Mouse (Mus musculus): ENCODE measurements at regions not wholly inside any gene's neighbourhood (a gene's known extent, or its start where the extent isn't known, plus 50 kb on each side); places are given as distances from the start of the nearest gene placed in this dataset.

DNA sequence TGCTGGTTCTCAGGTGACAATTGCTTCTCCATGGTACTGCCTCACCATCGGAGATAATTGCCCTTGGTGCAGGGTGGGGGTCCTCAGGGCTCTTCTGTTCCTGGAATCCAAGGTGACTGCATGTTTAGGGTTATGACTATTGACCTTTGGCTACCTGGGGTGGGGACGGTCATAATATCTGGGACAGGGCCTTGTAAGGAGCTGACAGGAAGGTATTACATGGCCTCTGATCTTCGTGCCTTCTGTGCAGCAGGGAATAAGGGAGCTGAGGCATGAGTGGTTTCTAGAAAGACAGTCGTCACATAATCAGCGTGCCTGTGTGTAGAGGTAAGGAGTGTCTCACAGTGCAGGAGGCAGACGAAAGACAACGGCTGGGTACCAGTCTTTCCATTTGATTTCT lies 407.5 kb upstream of the Prickle1 start:
- Histone ChIP-seq H3K36me3 (ENCODE audit: control insufficient read depth, insufficient read depth, low read length) (no peaks in the 10 kb centered on the region), H3K9ac (ENCODE audit: low read depth, low read length) (no peak overlapping the region), H3K27me3 (ENCODE audit: control insufficient read depth, insufficient read depth, low read length) (no peaks in the 10 kb centered on the region), H3K4me3 (no peak overlapping the region), H3K27ac (no peak overlapping the region), H3K79me2 (replicated peaks; ENCODE audit: control insufficient read depth, insufficient read depth, low read length) (no peaks in the 10 kb centered on the region), H3K4me1 (ENCODE audit: control insufficient read depth, insufficient read depth, low read length) (no peaks in the 10 kb centered on the region)
- no peak for DNase-seq
- intact Hi-C loops (cut with DNase I) = no loop called here
- no peak for TF ChIP-seq POLR2A (IDR thresholded peaks at IDR 0.05; ENCODE audit: insufficient read depth, low read depth, low read length)
- TF ChIP-seq CTCF (IDR thresholded peaks at IDR 0.05) = no peak
- WGBS = 86% methylated on average over 7 of the region's 7 CpGs

DNA sequence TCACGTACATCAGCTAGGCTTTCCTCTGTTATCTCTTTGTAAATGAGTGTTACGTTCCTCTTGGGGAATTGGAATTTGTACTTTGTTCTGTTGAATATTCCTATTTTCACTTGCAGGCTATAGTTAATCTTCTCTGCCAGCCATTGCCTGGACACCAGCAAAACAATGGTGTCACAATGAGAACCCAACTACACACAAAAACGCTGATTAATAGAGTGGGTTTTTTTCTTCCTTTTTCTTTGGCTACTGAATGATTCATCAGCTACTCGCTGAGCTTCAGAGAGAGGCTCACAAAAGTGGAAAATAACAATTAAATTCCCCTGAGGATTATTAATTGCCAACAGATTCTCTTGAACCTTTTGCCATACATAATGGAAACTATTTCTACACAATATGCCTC lies 398.9 kb upstream of the Prickle1 start:
- TF ChIP-seq EP300 (IDR thresholded peaks at IDR 0.05; ENCODE audit: insufficient read depth, low read depth, low read length) (no peak), CTCF (IDR thresholded peaks at IDR 0.05) (no peak), POLR2A (IDR thresholded peaks at IDR 0.05; ENCODE audit: insufficient read depth, low read depth, low read length) (no peak)
- Histone ChIP-seq H3K79me2 (replicated peaks; ENCODE audit: control insufficient read depth, insufficient read depth, low read length) (no peaks in the 10 kb centered on the region), H3K4me3 (no peak overlapping the region), H3K27me3 (ENCODE audit: control insufficient read depth, insufficient read depth, low read length) (no peaks in the 10 kb centered on the region), H3K27ac (no peak overlapping the region), H3K9ac (ENCODE audit: low read depth, low read length) (no peak overlapping the region), H3K36me3 (ENCODE audit: control insufficient read depth, insufficient read depth, low read length) (no peaks in the 10 kb centered on the region), H3K4me1 (ENCODE audit: control insufficient read depth, insufficient read depth, low read length) (no peaks in the 10 kb centered on the region)
- WGBS = 59% methylated on average over 4 of the region's 4 CpGs
- no peak for DNase-seq
- intact Hi-C loops (cut with DNase I) = no loop called here

DNA sequence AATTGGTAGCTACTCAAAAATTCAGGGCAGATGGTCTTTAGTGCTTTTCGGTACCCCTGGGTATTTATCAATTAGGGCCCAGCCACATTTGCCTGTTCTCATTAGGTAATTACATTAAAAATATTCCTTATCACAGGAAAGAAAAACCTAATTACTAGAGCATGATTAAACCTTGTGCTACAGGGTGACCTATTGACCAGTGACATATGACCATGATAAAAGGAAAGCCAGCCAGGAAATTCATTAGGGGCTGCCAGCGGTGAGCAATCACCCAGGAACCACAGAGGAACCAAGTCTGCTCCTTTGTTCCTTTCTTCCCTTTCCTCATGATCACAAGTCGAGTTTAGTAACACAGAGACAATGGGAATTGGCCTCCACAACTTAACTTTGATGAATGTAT lies 394.4 kb upstream of the Prickle1 start:
- Histone ChIP-seq H3K4me3 (no peak overlapping the region), H3K4me1 (ENCODE audit: control insufficient read depth, insufficient read depth, low read length) (no peaks in the 10 kb centered on the region), H3K79me2 (replicated peaks; ENCODE audit: control insufficient read depth, insufficient read depth, low read length) (no peaks in the 10 kb centered on the region), H3K36me3 (ENCODE audit: control insufficient read depth, insufficient read depth, low read length) (no peaks in the 10 kb centered on the region), H3K27ac (no peak overlapping the region), H3K9ac (ENCODE audit: low read depth, low read length) (no peak overlapping the region), H3K27me3 (ENCODE audit: control insufficient read depth, insufficient read depth, low read length) (no peaks in the 10 kb centered on the region)
- intact Hi-C loops (cut with DNase I) = no loop called here
- TF ChIP-seq POLR2A (IDR thresholded peaks at IDR 0.05; ENCODE audit: insufficient read depth, low read depth, low read length) (no peak), CTCF (IDR thresholded peaks at IDR 0.05) (no peak), EP300 (IDR thresholded peaks at IDR 0.05; ENCODE audit: insufficient read depth, low read depth, low read length) (no peak)
- DNase-seq = no peak
- WGBS = 49% methylated on average over 3 of the region's 3 CpGs

DNA sequence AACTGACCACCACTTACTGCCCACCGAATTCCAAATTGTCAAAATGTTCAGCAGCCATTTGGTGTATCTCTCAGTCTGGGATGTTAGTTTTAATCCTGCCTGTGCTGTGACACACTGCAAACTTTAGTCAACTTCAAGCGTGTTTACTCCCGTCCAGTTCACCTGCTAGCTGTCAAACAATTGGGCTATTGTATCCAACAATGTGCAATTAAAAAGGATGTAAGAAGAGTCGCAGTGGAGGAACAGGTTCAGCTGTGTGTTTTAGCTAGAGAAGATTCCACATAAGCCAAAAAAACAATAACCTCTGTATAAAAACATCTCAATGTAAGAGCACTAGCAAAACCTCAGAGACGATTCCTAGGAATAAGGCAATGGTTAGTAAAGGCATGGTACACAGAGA lies 392.7 kb upstream of the Prickle1 start:
- H3K4me1 ChIP-seq (ENCODE audit: control insufficient read depth, insufficient read depth, low read length) = no peaks in the 10 kb centered on the region
- H3K36me3 ChIP-seq (ENCODE audit: control insufficient read depth, insufficient read depth, low read length) = no peaks in the 10 kb centered on the region
- H3K27me3 ChIP-seq (ENCODE audit: control insufficient read depth, insufficient read depth, low read length) = no peaks in the 10 kb centered on the region
- TF ChIP-seq CTCF (IDR thresholded peaks at IDR 0.05) = no peak
- no peak for TF ChIP-seq POLR2A (IDR thresholded peaks at IDR 0.05; ENCODE audit: insufficient read depth, low read depth, low read length)
- no peak for TF ChIP-seq EP300 (IDR thresholded peaks at IDR 0.05; ENCODE audit: insufficient read depth, low read depth, low read length)
- no peak overlapping the region for H3K4me3 ChIP-seq
- 72% methylated on average over 5 of the region's 5 CpGs for WGBS
- intact Hi-C loops (cut with DNase I) = no loop called here
- H3K79me2 ChIP-seq (replicated peaks; ENCODE audit: control insufficient read depth, insufficient read depth, low read length) = no peaks in the 10 kb centered on the region
- no peak overlapping the region for H3K9ac ChIP-seq (ENCODE audit: low read depth, low read length)
- no peak overlapping the region for H3K27ac ChIP-seq
- no peak for DNase-seq

DNA sequence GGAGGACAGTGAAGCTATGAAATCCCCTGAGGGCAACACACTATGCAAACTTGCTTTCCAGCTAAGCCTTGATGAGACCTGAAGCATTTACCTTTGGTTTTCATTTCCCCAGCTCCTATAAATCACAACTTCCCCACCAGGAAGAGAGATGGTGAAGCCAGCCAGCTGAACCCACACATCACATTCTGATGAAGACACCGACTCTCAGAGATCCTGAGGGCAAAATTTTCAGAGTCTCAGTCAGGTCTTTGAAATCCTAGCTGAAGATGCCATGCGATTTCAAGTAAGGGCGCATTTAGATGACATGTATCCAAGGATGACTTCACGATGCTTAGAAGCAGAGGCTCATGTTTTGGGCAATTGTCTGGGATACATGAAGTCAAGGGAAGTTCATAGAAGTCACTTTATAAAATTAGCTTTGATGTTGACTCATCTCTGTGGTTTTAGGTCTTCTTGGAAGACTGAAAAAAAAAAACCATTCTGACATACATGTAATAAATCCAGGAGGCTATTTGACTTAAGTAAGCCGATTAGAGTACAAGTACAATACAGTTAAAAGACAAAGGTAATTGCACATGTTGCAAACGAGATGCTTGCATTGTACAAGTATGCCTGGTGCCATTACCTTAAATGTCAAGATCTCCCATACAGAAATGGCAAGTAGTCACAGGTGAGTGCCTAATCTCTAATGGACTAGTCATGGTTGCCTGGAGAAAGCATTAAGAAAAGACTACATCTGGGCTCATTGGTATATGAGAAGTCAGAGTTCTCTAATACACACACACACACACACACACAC lies 391.1 kb upstream of the Prickle1 start:
- no peaks in the 10 kb centered on the region for H3K36me3 ChIP-seq (ENCODE audit: control insufficient read depth, insufficient read depth, low read length)
- H3K27ac ChIP-seq = no peak overlapping the region
- intact Hi-C loops (cut with DNase I) = no loop called here
- no peaks in the 10 kb centered on the region for H3K4me1 ChIP-seq (ENCODE audit: control insufficient read depth, insufficient read depth, low read length)
- no peaks in the 10 kb centered on the region for H3K27me3 ChIP-seq (ENCODE audit: control insufficient read depth, insufficient read depth, low read length)
- no peak for DNase-seq
- H3K79me2 ChIP-seq (replicated peaks; ENCODE audit: control insufficient read depth, insufficient read depth, low read length) = no peaks in the 10 kb centered on the region
- H3K4me3 ChIP-seq = no peak overlapping the region
- TF ChIP-seq EP300 (IDR thresholded peaks at IDR 0.05; ENCODE audit: insufficient read depth, low read depth, low read length) (no peak), POLR2A (IDR thresholded peaks at IDR 0.05; ENCODE audit: insufficient read depth, low read depth, low read length) (no peak), CTCF (IDR thresholded peaks at IDR 0.05) (no peak)
- H3K9ac ChIP-seq (ENCODE audit: low read depth, low read length) = no peak overlapping the region
- WGBS = 87% methylated on average over 6 of the region's 6 CpGs

DNA sequence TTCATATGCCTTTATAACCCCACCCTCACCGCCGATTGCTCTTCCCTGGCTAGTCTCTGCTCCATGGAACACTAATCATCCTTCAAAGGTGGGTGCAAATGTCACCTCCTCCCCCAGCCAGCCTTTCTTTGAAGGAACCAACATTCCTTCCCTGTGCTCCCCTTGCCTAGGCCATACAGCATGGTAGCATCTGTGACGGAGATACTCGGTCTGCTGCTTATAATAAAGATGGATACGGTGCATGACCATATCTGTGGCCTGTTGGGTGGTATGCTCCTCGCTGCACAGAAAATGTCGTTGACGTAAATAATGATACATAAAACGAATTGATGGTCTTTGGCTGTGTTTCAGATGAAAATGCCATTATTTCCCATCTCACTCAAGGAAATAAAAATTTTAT lies 386.4 kb upstream of the Prickle1 start:
- Histone ChIP-seq H3K27me3 (ENCODE audit: control insufficient read depth, insufficient read depth, low read length) (no peaks in the 10 kb centered on the region), H3K9ac (ENCODE audit: low read depth, low read length) (no peak overlapping the region), H3K36me3 (ENCODE audit: control insufficient read depth, insufficient read depth, low read length) (no peaks in the 10 kb centered on the region), H3K79me2 (replicated peaks; ENCODE audit: control insufficient read depth, insufficient read depth, low read length) (no peaks in the 10 kb centered on the region), H3K4me1 (ENCODE audit: control insufficient read depth, insufficient read depth, low read length) (no peaks in the 10 kb centered on the region), H3K27ac (no peak overlapping the region), H3K4me3 (no peak overlapping the region)
- intact Hi-C loops (cut with DNase I) = no loop called here
- WGBS = 88% methylated on average over 9 of the region's 9 CpGs
- no peak for DNase-seq
- TF ChIP-seq CTCF (IDR thresholded peaks at IDR 0.05) (no peak), EP300 (IDR thresholded peaks at IDR 0.05; ENCODE audit: insufficient read depth, low read depth, low read length) (no peak), POLR2A (IDR thresholded peaks at IDR 0.05; ENCODE audit: insufficient read depth, low read depth, low read length) (no peak)
